Mouse (Mus musculus) forebrain, embryonic 13.5 days (tissue): ENCODE measurements around the gene Cldn13. TPM values are rescaled to one million over a fixed set of nuclear protein-coding genes. Genes with fewer than 3 reads are reported as not detected.

Experiments
- ATAC-seq: fragments of 200-750 bp; cut with Nextera tagmentation; 2 replicates; pipeline ENCODE4 v1.8.0; 2017
- H3K27ac ChIP-seq: fragments of 300-500 bp; sonication (generic); 2 replicates; pipeline ENCODE4 v1.5.1; 2015; ENCODE audit warnings: inconsistent platforms, mild to moderate bottlenecking, moderate library complexity
- H3K27me3 ChIP-seq: fragments of 300-500 bp; sonication (generic); 2 replicates; pipeline ENCODE4 v1.6.1; 2015; ENCODE audit warnings: mild to moderate bottlenecking, inconsistent platforms
- H3K36me3 ChIP-seq: fragments of 300-500 bp; sonication (generic); 2 replicates; pipeline ENCODE4 v1.6.1; 2015; ENCODE audit warnings: mild to moderate bottlenecking, inconsistent platforms; ENCODE audit not compliant: poor library complexity, severe bottlenecking
- H3K4me1 ChIP-seq: fragments of 300-500 bp; sonication (generic); 2 replicates; pipeline ENCODE4 v1.6.1; 2015; ENCODE audit warnings: inconsistent platforms
- H3K4me2 ChIP-seq: fragments of 300-500 bp; sonication (generic); 2 replicates; pipeline ENCODE4 v1.6.1; 2015; ENCODE audit warnings: inconsistent platforms, mild to moderate bottlenecking, moderate library complexity
- H3K4me3 ChIP-seq: fragments of 300-500 bp; sonication (generic); 2 replicates; pipeline ENCODE4 v1.5.1; 2015; ENCODE audit warnings: mild to moderate bottlenecking, inconsistent platforms
- H3K9ac ChIP-seq: fragments of 300-500 bp; sonication (generic); 2 replicates; pipeline ENCODE4 v1.6.1; 2015; ENCODE audit warnings: mild to moderate bottlenecking, inconsistent platforms
- H3K9me3 ChIP-seq: fragments of 300-500 bp; sonication (generic); replicated peaks from 2 replicates; pipeline ENCODE4 v1.6.1; 2016; ENCODE audit warnings: inconsistent platforms
- WGBS: fragments of 180-500 bp; shearing (Covaris S2); methylation state at CpG from one replicate; pipeline ENCODE4 v1.1.7; 2015; 5-methylcytosine and 5-hydroxymethylcytosine counted together
- polyA plus RNA-seq: library from polyadenylated mRNA; unstranded; fragments of >200 nt; fragmentation: Nextera tagmentation; extraction: Ambion mirVana; gene quantifications from 2 replicates; pipeline ENCODE4 v1.2.1, GENCODE M21; 2015

Cldn13 gene
- polyA plus RNA-seq, 1 experiment from 2014 or later: not detected

DNA sequence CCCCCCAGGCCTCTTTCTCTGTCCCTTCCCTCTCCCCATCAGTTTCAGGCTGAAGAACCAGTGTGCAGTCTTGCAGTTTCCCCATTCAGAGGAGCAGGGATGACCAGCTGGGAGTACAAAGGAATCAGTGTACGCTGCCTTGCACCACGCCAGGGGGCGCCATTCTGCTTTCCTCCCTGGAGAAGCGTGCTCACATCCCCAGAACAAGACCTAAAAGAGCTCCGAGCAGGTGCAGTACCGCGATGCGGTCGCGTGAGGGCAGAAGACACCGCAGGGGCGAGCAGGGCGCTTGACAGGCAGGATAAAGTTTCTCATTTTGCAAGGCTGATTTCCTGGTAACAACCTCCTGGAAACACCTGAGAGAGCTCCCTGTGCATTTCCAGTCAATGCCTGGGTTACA, 8.2 kb downstream of the Cldn13 start:
- Histone ChIP-seq H3K4me2 (no peak overlapping the region), H3K36me3 (no peaks in the 10 kb centered on the region), H3K4me3 (no peak overlapping the region), H3K27ac (no peak overlapping the region), H3K4me1 (no peaks in the 10 kb centered on the region), H3K9ac (no peak overlapping the region), H3K27me3 (no peaks in the 10 kb centered on the region), H3K9me3 (no peaks in the 10 kb centered on the region)
- 0% methylated on average over 13 of the region's 13 CpGs for WGBS
- ATAC-seq: peak; percentile 75; the same call in 1 of the 2 replicates

- Histone ChIP-seq H3K27me3 (no peaks in the 10 kb centered on the region), H3K4me3 (no peak within 1 kb of the TSS), H3K9ac (0 out of 2 replicates have a peak within 1 kb of the TSS, but pooled peaks have one; percentile 34), H3K36me3 (no peaks in the 10 kb centered on the region), H3K4me1 (no peaks in the 10 kb centered on the region), H3K27ac (no peak within 1 kb of the TSS), H3K9me3 (no peaks in the 10 kb centered on the region), H3K4me2 (no peak within 1 kb of the TSS)
- no peak for ATAC-seq
- 83% methylated on average over 6 of the region's 6 CpGs for WGBS
Observed at GRCm38 (mm10) chr5:134906633-134907032, 8.7 kb downstream of the Cldn13 start, which contains the start of gene Tmem270. Gene Tmem270, minus strand, starts transcription at chr5:134906733.

- Histone ChIP-seq H3K9ac (no peak overlapping the region), H3K9me3 (no peaks in the 10 kb centered on the region), H3K4me2 (no peak overlapping the region), H3K36me3 (no peaks in the 10 kb centered on the region), H3K4me3 (no peak overlapping the region), H3K27ac (no peak overlapping the region), H3K4me1 (0 out of 2 replicates have a peak, but pooled peaks cover 3% of the 10 kb centered on the region), H3K27me3 (no peaks in the 10 kb centered on the region)
- WGBS: 77% methylated on average over 8 of the region's 8 CpGs
- ATAC-seq: no peak
Observed at GRCm38 (mm10) chr5:134901644-134902027, 13.7 kb downstream of the Cldn13 start.

DNA sequence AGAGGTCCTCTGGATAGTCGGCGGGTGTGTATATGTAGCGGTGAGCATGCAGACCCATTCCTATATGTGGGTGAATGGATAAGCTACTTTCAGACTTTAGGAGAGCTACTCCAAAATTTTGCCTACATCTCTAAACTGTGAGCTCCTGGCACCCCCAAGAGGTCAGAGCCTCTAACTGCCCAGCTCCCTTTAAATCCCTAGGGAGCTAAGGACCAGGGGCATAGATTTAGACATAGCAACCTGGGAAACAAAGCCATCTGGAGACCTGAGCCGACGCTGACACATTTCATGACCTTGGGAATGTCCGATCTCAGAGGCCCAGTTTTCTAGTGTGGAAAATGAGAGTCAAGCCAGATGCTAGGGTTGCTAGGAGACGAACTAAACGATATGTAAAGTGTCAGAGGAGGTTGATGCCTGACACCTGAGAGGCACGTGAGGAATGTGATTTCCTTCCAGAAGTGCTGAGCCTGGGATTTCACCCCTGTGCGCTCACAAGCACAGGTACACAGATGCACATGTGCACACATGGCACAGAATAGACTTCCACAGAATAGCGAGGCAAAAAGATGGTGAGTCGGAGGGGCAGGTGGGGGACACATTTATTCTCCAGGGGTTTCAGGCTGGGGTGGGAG, 14.2 kb downstream of the Cldn13 start:
- WGBS: 46% methylated on average over 12 of the region's 12 CpGs
- H3K9me3 ChIP-seq: no peaks in the 10 kb centered on the region
- no peak overlapping the region for H3K9ac ChIP-seq
- ATAC-seq: no peak
- H3K36me3 ChIP-seq: no peaks in the 10 kb centered on the region
- H3K4me1 ChIP-seq: 0 out of 2 replicates have a peak, but pooled peaks cover 3% of the 10 kb centered on the region
- no peak overlapping the region for H3K4me2 ChIP-seq
- no peak overlapping the region for H3K27ac ChIP-seq
- no peak overlapping the region for H3K4me3 ChIP-seq
- H3K27me3 ChIP-seq: no peaks in the 10 kb centered on the region

GRCm38 (mm10) chr5:134897596-134897995, 17.7 kb downstream of the Cldn13 start:
- Histone ChIP-seq H3K9ac (no peak overlapping the region), H3K27ac (no peak overlapping the region), H3K4me3 (no peak overlapping the region), H3K27me3 (no peaks in the 10 kb centered on the region), H3K36me3 (no peaks in the 10 kb centered on the region), H3K9me3 (no peaks in the 10 kb centered on the region), H3K4me2 (no peak overlapping the region), H3K4me1 (0 out of 2 replicates have a peak, but pooled peaks cover 3% of the 10 kb centered on the region)
- no peak for ATAC-seq
- WGBS: 84% methylated on average over 17 of the region's 17 CpGs

- Histone ChIP-seq H3K4me3 (no peak overlapping the region), H3K27me3 (no peaks in the 10 kb centered on the region), H3K4me1 (0 out of 2 replicates have a peak, but pooled peaks cover 3% of the 10 kb centered on the region), H3K27ac (no peak overlapping the region), H3K36me3 (no peaks in the 10 kb centered on the region), H3K9ac (no peak overlapping the region), H3K9me3 (no peaks in the 10 kb centered on the region), H3K4me2 (no peak overlapping the region)
- no peak for ATAC-seq
- WGBS: 92% methylated on average over 8 of the region's 8 CpGs
Observed at GRCm38 (mm10) chr5:134896965-134897364, 18.4 kb downstream of the Cldn13 start.

- WGBS: 78% methylated on average over 8 of the region's 8 CpGs
- no peak overlapping the region for H3K4me3 ChIP-seq
- no peak overlapping the region for H3K9ac ChIP-seq
- H3K4me2 ChIP-seq: no peak overlapping the region
- no peak for ATAC-seq
- H3K9me3 ChIP-seq: no peaks in the 10 kb centered on the region
- H3K27me3 ChIP-seq: no peaks in the 10 kb centered on the region
- no peaks in the 10 kb centered on the region for H3K4me1 ChIP-seq
- H3K27ac ChIP-seq: no peak overlapping the region
- H3K36me3 ChIP-seq: no peaks in the 10 kb centered on the region
Observed at GRCm38 (mm10) chr5:134895291-134895690, 20.0 kb downstream of the Cldn13 start.

- H3K4me3 ChIP-seq: no peak overlapping the region
- no peak overlapping the region for H3K9ac ChIP-seq
- no peaks in the 10 kb centered on the region for H3K27me3 ChIP-seq
- no peaks in the 10 kb centered on the region for H3K4me1 ChIP-seq
- H3K4me2 ChIP-seq: no peak overlapping the region
- H3K27ac ChIP-seq: no peak overlapping the region
- WGBS: 77% methylated on average over 5 of the region's 5 CpGs
- no peaks in the 10 kb centered on the region for H3K36me3 ChIP-seq
- no peak for ATAC-seq
- H3K9me3 ChIP-seq: no peaks in the 10 kb centered on the region
Observed at GRCm38 (mm10) chr5:134892717-134893116, 22.6 kb downstream of the Cldn13 start.

DNA sequence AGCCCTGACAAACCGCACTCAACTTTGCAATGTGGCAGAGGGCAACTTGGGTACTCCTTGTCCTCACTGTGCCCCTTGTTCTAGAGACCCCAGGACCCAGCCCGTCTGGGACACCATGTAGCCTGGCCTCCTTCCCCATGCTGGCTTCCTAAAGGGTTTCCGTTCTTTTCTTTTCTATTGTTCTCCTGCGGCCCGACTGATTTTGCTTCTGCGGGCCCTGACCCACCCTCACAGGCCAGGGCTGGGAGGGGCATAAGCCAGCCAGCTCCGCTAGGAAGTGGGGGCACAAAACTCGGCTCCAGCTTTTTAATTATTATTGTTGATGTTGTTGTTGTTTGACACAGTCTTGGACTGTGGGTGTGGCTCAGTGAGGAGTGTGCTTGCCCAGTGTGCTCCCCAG, 23.8 kb downstream of the Cldn13 start:
- Histone ChIP-seq H3K36me3 (no peaks in the 10 kb centered on the region), H3K27me3 (no peaks in the 10 kb centered on the region), H3K9me3 (no peaks in the 10 kb centered on the region), H3K27ac (no peak overlapping the region), H3K4me1 (no peaks in the 10 kb centered on the region), H3K4me2 (no peak overlapping the region), H3K4me3 (no peak overlapping the region), H3K9ac (no peak overlapping the region)
- WGBS: 62% methylated on average over 8 of the region's 8 CpGs
- no peak for ATAC-seq

GRCm38 (mm10) chr5:134890601-134891054, 24.7 kb downstream of the Cldn13 start:
- Histone ChIP-seq H3K4me3 (no peak overlapping the region), H3K27ac (no peak overlapping the region), H3K36me3 (no peaks in the 10 kb centered on the region), H3K4me2 (no peak overlapping the region), H3K9ac (no peak overlapping the region), H3K4me1 (no peaks in the 10 kb centered on the region), H3K27me3 (no peaks in the 10 kb centered on the region), H3K9me3 (no peaks in the 10 kb centered on the region)
- WGBS: 77% methylated on average over 6 of the region's 6 CpGs
- no peak for ATAC-seq

- WGBS: 89% methylated on average over 7 of the region's 7 CpGs
- no peak overlapping the region for H3K27ac ChIP-seq
- no peak for ATAC-seq
- no peak overlapping the region for H3K4me2 ChIP-seq
- H3K36me3 ChIP-seq: no peaks in the 10 kb centered on the region
- no peaks in the 10 kb centered on the region for H3K4me1 ChIP-seq
- H3K9ac ChIP-seq: no peak overlapping the region
- no peaks in the 10 kb centered on the region for H3K9me3 ChIP-seq
- no peaks in the 10 kb centered on the region for H3K27me3 ChIP-seq
- no peak overlapping the region for H3K4me3 ChIP-seq
Observed at GRCm38 (mm10) chr5:134888505-134888904, 26.8 kb downstream of the Cldn13 start.

DNA sequence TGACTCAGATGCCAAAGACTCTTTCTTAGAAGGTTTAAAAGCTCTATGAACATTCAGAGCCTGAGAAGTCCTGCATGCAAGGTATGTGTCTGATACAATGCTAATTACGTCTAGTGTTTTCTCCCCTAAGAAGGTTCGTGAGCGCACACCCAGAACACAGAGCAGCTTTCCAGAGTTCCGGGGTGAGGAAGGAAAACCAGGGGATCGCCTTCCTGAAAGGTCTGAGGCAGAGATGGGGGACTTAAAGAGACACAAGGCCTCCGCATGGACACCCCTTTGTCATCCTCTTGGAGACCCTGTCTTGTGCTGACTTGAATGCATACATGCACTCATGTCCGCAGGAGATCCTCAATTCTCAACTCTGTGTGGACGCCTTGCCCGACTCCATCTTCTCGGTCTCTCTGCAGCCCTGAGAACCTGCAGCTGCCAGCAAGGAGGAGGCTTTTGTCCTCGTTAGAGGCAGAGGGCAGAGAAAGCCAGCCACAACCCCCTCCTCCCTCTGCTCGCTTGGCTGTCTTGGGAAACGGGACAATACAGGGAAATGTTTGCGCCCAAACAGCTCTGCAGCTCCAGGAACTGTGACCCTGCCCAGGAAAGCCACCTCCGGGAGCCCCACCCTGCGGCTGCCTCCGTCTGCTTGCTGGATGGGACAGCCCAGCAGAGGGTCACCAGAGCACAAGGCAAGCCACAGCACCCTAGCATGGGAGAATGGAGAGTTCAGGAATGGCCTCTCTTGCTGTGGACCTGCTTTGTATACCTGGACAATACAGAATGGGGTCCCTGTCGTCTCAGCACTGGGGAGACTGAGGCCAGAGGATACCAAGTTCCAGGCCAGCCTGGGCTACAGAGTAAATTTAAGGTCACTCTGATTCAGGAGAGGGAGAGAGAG, 27.6 kb downstream of the Cldn13 start:
- H3K27ac ChIP-seq: no peak overlapping the region
- H3K9ac ChIP-seq: no peak overlapping the region
- 46% methylated on average over 18 of the region's 18 CpGs for WGBS
- no peak overlapping the region for H3K4me3 ChIP-seq
- H3K27me3 ChIP-seq: no peaks in the 10 kb centered on the region
- ATAC-seq: no peak
- H3K4me2 ChIP-seq: no peak overlapping the region
- no peaks in the 10 kb centered on the region for H3K4me1 ChIP-seq
- H3K9me3 ChIP-seq: no peaks in the 10 kb centered on the region
- no peaks in the 10 kb centered on the region for H3K36me3 ChIP-seq
